23 mouse cellular contexts compared by ENCODE assay signal in the genomic region with DNA sequence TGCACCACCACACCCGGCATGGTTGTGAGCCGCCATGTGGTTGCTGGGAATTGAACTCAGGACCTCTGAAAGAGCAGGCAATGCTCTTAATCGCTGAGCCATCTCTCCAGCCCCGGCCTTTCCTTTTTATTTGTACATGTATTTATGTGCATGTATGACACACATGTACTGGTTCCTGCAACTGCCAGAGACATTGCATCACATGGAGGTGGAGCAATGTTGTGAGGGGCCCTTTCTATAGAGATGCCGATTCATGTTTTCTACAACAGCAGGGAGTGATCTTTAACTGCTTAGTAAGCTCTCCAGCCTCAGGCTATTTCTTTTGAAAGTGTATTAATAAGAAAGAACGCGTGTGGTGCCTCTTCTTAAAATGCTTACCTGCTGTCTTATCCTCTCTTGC. TPM values are rescaled to one million over a fixed set of nuclear protein-coding genes. Genes with fewer than 3 reads are reported as not detected.
DNase-seq lines count a peak whose midpoint lies in the region; ATAC-seq and TF ChIP-seq lines count a peak whose summit lies in the region.
"Had no signal": no experiment of that assay in that cellular context is flagged by ENCODE, and none has a peak within 500 bp of the region (broad histone marks: within the 10 kb centered on the region; RNA-seq: fewer than 3 reads in every experiment).

No protein-coding gene starts in this region.

- TF ChIP-seq CTCF in MEL (IDR thresholded peaks at IDR 0.05 in 2 of 3, conservative IDR thresholded peaks at IDR 0.05 in 1 of 3; ENCODE audit: control insufficient read depth in 1 of 3, insufficient read depth in 1 of 3, low read depth in 2 of 3, low read length in 3 of 3, poor library complexity in 1 of 3, severe bottlenecking in 1 of 3): no peak

- H3K79me2 ChIP-seq in MEL (ENCODE audit: control insufficient read depth, insufficient read depth, low read length, poor library complexity): no peaks in the 10 kb centered on the region

- no peak overlapping the region for H3K4me2 ChIP-seq in liver, embryonic 13.5 days
- H3K4me2 ChIP-seq in liver, embryonic 12.5 days: no peak overlapping the region
- H3K4me2 ChIP-seq: embryonic facial prominence, embryonic 12.5 days; forebrain, embryonic 15.5 days; hindbrain, embryonic 12.5 days had no signal

- no peak for TF ChIP-seq POLR2A in MEL (IDR thresholded peaks at IDR 0.05; ENCODE audit: control insufficient read depth in 1 of 2, insufficient read depth in 1 of 2, low read depth in 1 of 2, low read length in 2 of 2, poor library complexity in 1 of 2)

- H3K9me3 ChIP-seq in liver, embryonic 13.5 days (replicated peaks): no peaks in the 10 kb centered on the region
- H3K9me3 ChIP-seq in liver, embryonic 12.5 days (replicated peaks): no peaks in the 10 kb centered on the region
- no peaks in the 10 kb centered on the region for H3K9me3 ChIP-seq in MEL (replicated peaks; ENCODE audit: insufficient read depth, low read length)
- H3K9me3 ChIP-seq: embryonic facial prominence, embryonic 12.5 days; forebrain, embryonic 15.5 days; G1E; hindbrain, embryonic 12.5 days had no signal

- H3K4me3 ChIP-seq in liver, embryonic 13.5 days (replicated peaks): no peak overlapping the region
- H3K4me3 ChIP-seq in liver, embryonic 12.5 days: no peak overlapping the region
- H3K4me3 ChIP-seq in MEL (ENCODE audit: control insufficient read depth in 1 of 2, insufficient read depth in 1 of 2, low read depth in 2 of 2, low read length in 2 of 2): no peak overlapping the region
- H3K4me3 ChIP-seq: embryonic facial prominence, embryonic 12.5 days; forebrain, embryonic 15.5 days; hindbrain, embryonic 12.5 days had no signal

- WGBS in liver, embryonic 13.5 days (ENCODE audit: insufficient replicate concordance): 91% methylated on average over 7 of the region's 7 CpGs
- WGBS in liver, embryonic 12.5 days (ENCODE audit: insufficient replicate concordance): 89% methylated on average over 7 of the region's 7 CpGs

- no peak for DNase-seq in liver, embryonic 13.5 days
- DNase-seq in MEL (ENCODE audit: low read depth, low spot score): peak; percentile 48
- DNase-seq in adrenal gland, adult (ENCODE audit: inconsistent age in 2 of 2, low spot score in 1 of 2): no peak
- no peak for DNase-seq in layer of hippocampus, adult 11-12 months (ENCODE audit: low spot score)
- DNase-seq: adrenal gland, adult 2 months; adrenal gland, postnatal 25 days; cerebellum, adult 11 months; cerebellum, adult 8-10 months; cerebellum, postnatal 14 days; gastrocnemius, postnatal 10 days; heart, postnatal 10 days; heart, postnatal 4 days had no signal

- H3K27me3 ChIP-seq in liver, embryonic 13.5 days: no peaks in the 10 kb centered on the region
- H3K27me3 ChIP-seq in liver, embryonic 12.5 days (replicated peaks): no peaks in the 10 kb centered on the region
- H3K27me3 ChIP-seq in MEL (ENCODE audit: control insufficient read depth in 1 of 2, insufficient read depth in 2 of 2, low read length in 2 of 2): no peaks in the 10 kb centered on the region
- H3K27me3 ChIP-seq: embryonic facial prominence, embryonic 12.5 days; forebrain, embryonic 15.5 days; hindbrain, embryonic 12.5 days; Patski had no signal

- no peak for TF ChIP-seq RAD21 in MEL (IDR thresholded peaks at IDR 0.05; ENCODE audit: low read depth, low read length)

- no peak for TF ChIP-seq EP300 in MEL (IDR thresholded peaks at IDR 0.05; ENCODE audit: low read depth in 1 of 2, low read length in 2 of 2)

- no peak overlapping the region for H3K9ac ChIP-seq in liver, embryonic 13.5 days
- H3K9ac ChIP-seq in liver, embryonic 12.5 days: no peak overlapping the region
- no peak overlapping the region for H3K9ac ChIP-seq in MEL (ENCODE audit: control insufficient read depth, low read depth, low read length, poor library complexity, severe bottlenecking)
- H3K9ac ChIP-seq: embryonic facial prominence, embryonic 12.5 days; forebrain, embryonic 15.5 days; hindbrain, embryonic 12.5 days had no signal

- 0 out of 2 replicates have a peak, but pooled peaks have one; percentile 34 for ATAC-seq in liver, embryonic 13.5 days (ENCODE audit: low read depth)
- ATAC-seq in liver, embryonic 12.5 days: no peak
- peak; percentile 89 for ATAC-seq in megakaryocyte progenitor cell, adult 5-6 weeks (replicated peaks; ENCODE audit: poor library complexity)
- ATAC-seq in cerebellum, adult (ENCODE audit: insufficient number of reproducible peaks, low FRiP score, low TSS enrichment): no peak
- ATAC-seq: activated CD4-positive, CD25-positive, alpha-beta regulatory T cell, adult 4 months; forebrain, embryonic 15.5 days; hindbrain, embryonic 16.5 days; inflammation-experienced regulatory T-cells, adult 6 months; Patski had no signal

- H3K36me3 ChIP-seq in liver, embryonic 13.5 days: peaks cover 87% of the 10 kb centered on the region
- H3K36me3 ChIP-seq in liver, embryonic 12.5 days: peaks cover 94% of the 10 kb centered on the region
- H3K36me3 ChIP-seq in MEL (ENCODE audit: control insufficient read depth in 1 of 2, insufficient read depth in 2 of 2, low read length in 2 of 2): peaks cover 2 to 85% of the 10 kb centered on the region in 2 experiments; a peak in 2 of 4 replicates

- no peaks in the 10 kb centered on the region for H3K4me1 ChIP-seq in liver, embryonic 13.5 days (replicated peaks)
- no peaks in the 10 kb centered on the region for H3K4me1 ChIP-seq in liver, embryonic 12.5 days
- no peaks in the 10 kb centered on the region for H3K4me1 ChIP-seq in MEL (ENCODE audit: control insufficient read depth in 1 of 2, insufficient read depth in 2 of 2, low read length in 2 of 2)
- H3K4me1 ChIP-seq: embryonic facial prominence, embryonic 12.5 days; forebrain, embryonic 15.5 days; hindbrain, embryonic 12.5 days had no signal

- no peak overlapping the region for H3K27ac ChIP-seq in liver, embryonic 13.5 days
- H3K27ac ChIP-seq in liver, embryonic 12.5 days: no peak overlapping the region
- no peak overlapping the region for H3K27ac ChIP-seq in MEL (ENCODE audit: control insufficient read depth, low read depth, low read length)
- H3K27ac ChIP-seq: embryonic facial prominence, embryonic 12.5 days; forebrain, embryonic 15.5 days; hindbrain, embryonic 12.5 days had no signal

TF ChIP-seq in MEL, 35 proteins besides CTCF, POLR2A, EP300 and RAD21:
- no peak for TF ChIP-seq TCF12 (IDR thresholded peaks at IDR 0.05; ENCODE audit: low read depth, low read length)
- no peak for TF ChIP-seq ZKSCAN1 (IDR thresholded peaks at IDR 0.05; ENCODE audit: low read depth, low read length)
- no peak for TF ChIP-seq TAL1 (IDR thresholded peaks at IDR 0.05; ENCODE audit: low read length)

RNA-seq across cellular contexts. Expression of a gene that starts 49.6 kb away (rescaled TPM):
- 37.1 and 37.9 TPM in 2 replicates for polyA plus RNA-seq in liver, embryonic 13.5 days (2015; fragmentation: Nextera tagmentation; extraction: Ambion mirVana)
- polyA plus RNA-seq in liver, embryonic 12.5 days (2016; fragmentation: Nextera tagmentation; extraction: Ambion mirVana): 45.1 and 45.4 TPM in 2 replicates
- total RNA-seq in MEL (2012; rRNA removed): 16.2 and 21.5 TPM in 2 replicates
- 10 to 100 TPM; 29.3 to 75.6 TPM for polyA plus RNA-seq in MEL (2012; ENCODE audit: insufficient read depth in 1 of 2, insufficient read length in 2 of 2, low read depth in 1 of 2, low replicate concordance in 2 of 2, missing spikeins in 1 of 2)
- total RNA-seq in megakaryocyte progenitor cell, adult 5-6 weeks (2015): 122 and 127 TPM in 2 replicates
- total RNA-seq in megakaryocyte progenitor cell, adult 5-6 weeks (2017): 50.1 and 60.1 TPM in 2 replicates

Comparison
In these comparisons a context has a peak if more than half of its experiments do, and no peak if none do; other contexts are left out.
1. ATAC-seq: peak in liver, embryonic 13.5 days (single experiment) and megakaryocyte progenitor cell, adult 5-6 weeks (single experiment); none in liver, embryonic 12.5 days (single experiment) and cerebellum, adult (single experiment).